Mouse (Mus musculus) layer of hippocampus, adult 9-10 months (tissue): ENCODE data around the gene Gng8.

Experiments
- DNase-seq: peaks from one replicate; pipeline ENCODE4 v3.0.0; 2022; ENCODE audit warnings: low spot score

Gng8 gene

GRCm38 (mm10) chr7:16908859-16909258, 17.3 kb downstream of the Gng8 start:
- no peak for DNase-seq

DNA sequence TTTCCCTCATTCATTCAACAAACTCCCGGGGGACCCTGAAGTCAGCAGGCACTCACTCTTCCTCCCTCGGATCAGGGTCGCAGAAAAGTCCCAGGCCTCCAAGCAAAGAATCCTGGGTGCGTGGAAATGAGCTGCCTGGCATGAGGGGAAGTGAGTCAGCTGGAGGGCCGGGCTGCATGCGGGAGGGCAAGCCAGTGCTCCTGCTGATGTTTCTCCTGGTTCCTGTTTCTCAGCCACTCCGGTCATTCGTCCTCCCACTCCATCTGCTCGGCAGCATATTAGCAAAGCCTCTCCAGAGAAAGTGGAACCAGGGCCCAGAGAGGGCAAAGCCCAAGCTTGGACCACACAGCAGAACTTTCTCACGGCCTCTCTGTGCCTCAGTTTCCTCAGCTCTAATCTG, 18.3 kb downstream of the Gng8 start:
- DNase-seq = no peak

- no peak for DNase-seq
Observed at GRCm38 (mm10) chr7:16911904-16912303, 20.3 kb downstream of the Gng8 start.

DNA sequence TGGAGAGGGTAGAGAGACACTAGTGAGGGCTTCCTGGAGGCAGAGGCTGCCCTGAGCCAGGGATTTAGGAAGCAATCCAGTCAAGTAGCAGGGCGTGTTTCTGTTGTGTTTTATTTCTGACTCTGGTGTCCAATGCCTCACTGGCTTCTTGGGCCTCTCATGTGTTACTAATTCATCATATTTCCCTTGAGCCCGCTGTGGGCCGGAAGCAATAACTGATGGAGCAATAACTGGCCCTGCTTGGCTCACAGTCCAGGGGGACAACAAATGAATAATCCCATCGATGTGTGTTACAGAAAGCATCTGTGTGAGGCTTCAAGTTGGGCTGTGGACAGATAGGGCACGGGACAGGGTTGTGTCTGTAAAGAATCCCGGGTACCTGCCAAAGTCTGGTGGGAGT, 20.8 kb downstream of the Gng8 start:
- no peak for DNase-seq

DNA sequence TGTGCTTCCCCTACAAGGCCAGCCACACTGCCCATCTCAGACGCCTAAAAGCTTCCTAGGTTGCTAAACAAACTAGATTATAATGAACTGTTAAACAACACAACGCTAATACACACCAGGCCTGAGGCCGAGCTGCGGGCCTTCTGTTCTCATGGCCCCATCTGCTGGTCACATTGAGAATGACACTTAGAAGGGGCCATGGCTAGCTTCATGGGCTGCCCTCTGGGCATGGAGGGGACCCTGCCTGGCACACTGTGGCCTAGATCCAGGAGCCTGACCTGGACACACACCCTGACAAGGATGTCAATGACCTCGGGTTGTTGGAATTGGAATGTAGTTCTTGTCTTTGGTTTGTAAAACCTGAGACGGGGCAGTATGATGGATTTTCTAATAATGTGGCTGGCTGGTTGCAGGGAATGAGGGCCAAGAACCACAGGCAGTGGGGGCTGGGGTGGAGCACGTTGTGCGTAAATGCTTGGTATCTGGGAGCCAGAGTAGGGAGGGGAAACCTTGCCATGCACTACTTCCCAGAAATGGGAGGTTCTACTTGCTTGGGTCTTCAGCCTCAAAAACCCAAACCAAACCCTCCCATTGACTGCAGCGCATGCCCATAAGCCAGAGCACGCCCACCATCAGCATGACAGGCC, 22.3 kb downstream of the Gng8 start:
- no peak for DNase-seq

GRCm38 (mm10) chr7:16914453-16915343, 23.1 kb downstream of the Gng8 start:
- no peak for DNase-seq

DNA sequence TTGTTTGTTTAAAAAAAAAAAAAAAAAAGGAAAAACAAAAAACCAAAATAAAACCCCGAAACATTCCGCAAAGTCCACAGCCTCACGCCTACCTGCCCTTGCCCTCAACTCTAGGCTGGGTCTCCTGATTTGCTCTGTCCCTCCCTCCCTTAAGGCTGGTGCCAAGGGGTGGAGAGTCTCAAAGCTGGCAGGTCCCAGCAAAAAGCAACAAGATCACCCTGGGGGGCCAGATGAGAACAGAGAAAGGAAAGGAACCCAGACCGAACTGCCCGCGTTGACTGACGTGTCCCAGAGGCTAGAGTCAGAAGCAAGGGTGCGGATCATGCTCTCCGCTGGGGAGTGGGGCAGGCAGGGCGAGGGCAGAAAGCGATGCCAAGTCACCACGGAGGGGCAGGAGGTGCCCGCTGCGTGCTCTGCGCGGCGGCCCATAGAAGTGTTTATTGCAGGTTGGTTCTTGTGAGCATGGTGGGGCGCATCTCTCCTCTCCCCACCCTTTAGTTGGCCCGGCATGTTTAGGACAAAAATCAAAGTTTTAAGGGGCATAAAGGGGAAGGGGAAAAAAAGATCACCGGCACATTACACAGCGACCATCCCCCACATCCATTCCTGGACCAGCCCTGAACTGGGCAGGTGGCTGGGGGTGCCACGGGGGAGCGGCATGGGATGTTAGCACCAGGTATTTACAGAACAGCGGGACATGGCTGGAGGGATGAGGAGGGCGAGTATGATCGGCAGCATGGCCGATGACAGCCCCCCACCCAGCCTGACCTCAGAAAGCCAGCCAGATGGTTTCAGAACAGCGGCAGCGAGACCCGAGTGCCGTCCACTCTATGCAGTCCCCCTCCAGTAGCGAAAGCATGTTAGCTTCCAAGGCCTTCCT, 24.1 kb downstream of the Gng8 start:
- DNase-seq = no peak

GRCm38 (mm10) chr7:16916342-16917265, 25.0 kb downstream of the Gng8 start:
- DNase-seq = no peak

- DNase-seq = no peak
Observed at GRCm38 (mm10) chr7:16917447-16917846, 25.9 kb downstream of the Gng8 start.

DNA sequence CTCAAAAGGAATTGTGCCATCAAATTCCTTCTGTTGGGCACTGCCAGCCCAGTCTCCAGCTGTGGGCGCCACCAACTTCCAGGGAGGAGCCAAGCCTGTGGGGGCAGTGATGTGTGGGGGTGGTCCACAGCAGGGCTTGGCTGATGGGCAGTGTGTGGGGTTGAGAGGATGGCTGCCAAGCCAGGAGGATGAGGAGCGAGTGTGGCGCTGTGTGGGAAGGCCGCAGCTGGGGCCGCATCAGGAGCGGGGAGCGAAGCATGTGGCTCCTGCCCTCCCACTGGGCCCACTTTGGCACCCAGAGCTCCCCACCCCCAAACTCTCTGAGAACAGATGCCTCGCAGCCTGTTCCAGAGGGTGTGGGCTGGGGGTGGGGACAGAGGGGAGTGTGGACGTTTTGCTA, 26.4 kb downstream of the Gng8 start:
- no peak for DNase-seq

DNA sequence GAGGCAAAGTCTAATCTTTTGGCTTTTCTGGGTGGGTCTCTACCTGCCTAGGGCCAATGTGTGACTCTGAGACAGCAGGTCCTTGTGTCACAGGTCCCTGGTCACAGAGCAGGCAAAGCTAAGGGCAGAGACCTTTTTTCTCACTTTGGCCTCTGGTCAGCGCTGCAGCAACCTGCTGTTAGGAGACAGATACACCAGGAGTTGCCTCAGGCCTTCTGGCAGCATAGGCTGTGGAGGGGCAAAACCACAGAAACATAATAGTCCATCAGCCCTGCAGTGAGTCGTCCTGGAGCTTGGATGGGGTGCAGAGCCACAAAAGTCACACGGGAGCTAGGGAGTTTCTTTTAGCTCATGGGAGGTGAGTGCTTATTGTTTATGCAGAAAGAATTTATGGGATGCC, 27.1 kb downstream of the Gng8 start:
- no peak for DNase-seq

GRCm38 (mm10) chr7:16919395-16920149, 28.0 kb downstream of the Gng8 start:
- no peak for DNase-seq

GRCm38 (mm10) chr7:16920150-16920579, 28.6 kb downstream of the Gng8 start:
- DNase-seq = no peak

DNA sequence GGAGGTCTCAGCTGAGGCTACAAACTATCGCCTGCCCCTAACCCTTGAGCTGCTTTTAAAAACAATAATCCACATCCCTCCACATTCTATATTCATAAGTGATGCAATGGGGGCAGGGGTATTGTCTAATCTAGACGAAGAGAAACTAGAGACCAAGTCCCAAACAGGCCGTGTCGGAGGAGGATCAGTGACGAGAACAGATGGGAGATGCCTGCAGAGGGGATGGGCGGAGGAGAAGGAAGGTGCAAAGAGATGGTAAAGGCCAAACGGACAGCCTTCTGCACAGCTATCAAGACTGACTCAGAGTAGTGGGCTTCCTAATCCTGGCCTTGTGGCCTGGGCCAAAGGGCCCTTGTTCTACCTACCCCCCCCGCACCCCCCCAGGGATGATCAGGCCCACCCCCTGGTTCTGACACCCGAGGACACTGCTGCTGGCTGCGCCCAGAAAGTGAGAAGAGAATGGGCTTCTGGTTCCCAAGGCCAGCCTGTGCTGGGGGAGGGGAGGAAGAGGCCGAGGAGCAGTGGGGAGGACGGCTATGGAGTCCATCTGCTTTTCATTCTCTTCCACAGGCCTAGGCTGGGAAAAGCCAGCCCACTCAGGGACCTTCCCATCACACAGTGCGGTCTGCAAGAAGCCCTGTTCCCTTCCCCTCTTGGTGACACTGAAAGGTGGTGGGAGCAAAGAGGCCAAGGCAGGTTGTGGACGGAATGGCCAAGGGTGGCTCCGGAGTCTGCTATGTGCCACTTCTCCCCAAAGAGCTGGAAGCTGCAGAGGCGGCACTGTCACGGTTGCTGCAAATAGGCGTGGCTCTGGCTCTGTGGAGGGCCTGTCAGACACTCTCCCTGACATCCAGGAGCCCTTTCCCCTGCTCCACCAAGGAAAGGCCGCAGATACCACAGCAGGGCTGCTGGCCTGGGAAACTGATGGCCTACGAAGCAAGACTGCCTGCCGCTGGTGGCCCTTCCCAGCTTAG, 29.5 kb downstream of the Gng8 start:
- no peak for DNase-seq

DNA sequence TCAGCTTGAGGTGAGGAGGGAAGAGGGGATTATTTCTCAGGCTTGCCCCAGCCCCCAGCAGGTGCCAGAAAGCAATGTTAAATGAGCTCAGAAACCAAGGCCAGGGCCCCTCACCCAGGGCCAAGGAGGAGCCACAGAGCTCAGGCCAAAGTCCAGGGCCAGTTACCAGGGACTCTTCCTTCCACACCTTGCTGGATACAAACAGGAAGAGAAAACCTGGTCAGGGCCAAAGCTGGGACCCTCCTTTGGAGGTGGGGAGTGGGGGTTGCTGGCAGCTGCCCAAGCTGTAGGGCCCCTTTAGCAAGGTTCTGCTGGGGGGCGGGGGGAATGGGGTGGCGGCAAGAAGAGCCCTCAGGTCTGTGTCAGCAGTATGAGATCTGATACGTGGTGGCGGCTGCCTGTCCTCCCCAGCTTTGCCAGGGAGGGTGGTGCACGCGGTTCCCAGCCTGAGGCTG, 30.3 kb downstream of the Gng8 start:
- no peak for DNase-seq

- DNase-seq = no peak
Observed at GRCm38 (mm10) chr7:16922360-16922973, 30.9 kb downstream of the Gng8 start.

DNA sequence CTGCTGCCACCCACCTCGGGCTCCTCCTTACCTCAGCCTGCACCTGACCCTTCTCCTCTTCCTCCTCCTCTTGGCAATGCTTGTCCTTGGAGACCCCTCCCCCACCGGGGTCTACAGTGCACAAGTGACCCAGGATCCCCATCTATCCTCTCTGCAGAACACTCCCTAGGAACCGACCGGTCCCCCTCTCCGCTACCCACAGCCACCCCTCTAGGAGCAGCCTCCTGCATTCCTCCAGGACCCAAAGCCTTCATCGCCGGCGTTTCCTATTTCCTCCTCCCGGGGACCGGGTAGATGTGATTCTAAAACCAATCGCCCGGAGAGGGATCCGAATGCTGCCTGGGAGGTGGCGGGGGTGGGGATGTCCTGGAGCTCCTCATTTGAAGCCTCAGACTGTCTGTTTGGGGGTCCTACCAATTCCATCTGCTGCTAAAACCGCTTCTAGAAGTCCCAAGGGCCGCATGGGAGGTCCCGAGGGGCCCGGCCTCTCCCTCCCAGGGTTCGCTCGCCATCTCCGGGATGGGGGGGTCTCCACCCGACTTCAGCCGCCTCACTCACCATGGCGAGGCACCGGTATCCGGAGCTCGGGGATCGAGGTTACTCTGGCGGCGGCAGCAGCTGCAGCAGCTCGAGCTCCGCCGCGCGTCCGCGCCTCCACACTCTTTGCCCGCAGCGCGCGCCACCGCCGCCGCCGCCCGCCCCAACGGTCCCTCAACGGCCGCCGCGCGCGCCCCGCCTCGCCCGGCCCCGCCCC, 31.9 kb downstream of the Gng8 start:
- DNase-seq = no peak
